Mouse (Mus musculus) testis, postnatal 14 days (tissue): ENCODE data around the gene Tgm2.

Source experiments
- DNase-seq: peaks from one replicate; pipeline ENCODE4 v3.0.0; 2021; ENCODE audit warnings: low spot score

Gene Tgm2

GRCm38 (mm10) chr2:158113591-158114257 lies 32.5 kb downstream of the Tgm2 start:
- peak; percentile 59 for DNase-seq

- no peak for DNase-seq
Observed at GRCm38 (mm10) chr2:158109516-158109915, 36.7 kb downstream of the Tgm2 start.

- DNase-seq: no peak
Observed at GRCm38 (mm10) chr2:158106947-158107587, 39.2 kb downstream of the Tgm2 start.

- no peak for DNase-seq
Observed at GRCm38 (mm10) chr2:158105605-158106004, 40.6 kb downstream of the Tgm2 start.

GRCm38 (mm10) chr2:158104966-158105365 lies 41.3 kb downstream of the Tgm2 start:
- no peak for DNase-seq

DNA sequence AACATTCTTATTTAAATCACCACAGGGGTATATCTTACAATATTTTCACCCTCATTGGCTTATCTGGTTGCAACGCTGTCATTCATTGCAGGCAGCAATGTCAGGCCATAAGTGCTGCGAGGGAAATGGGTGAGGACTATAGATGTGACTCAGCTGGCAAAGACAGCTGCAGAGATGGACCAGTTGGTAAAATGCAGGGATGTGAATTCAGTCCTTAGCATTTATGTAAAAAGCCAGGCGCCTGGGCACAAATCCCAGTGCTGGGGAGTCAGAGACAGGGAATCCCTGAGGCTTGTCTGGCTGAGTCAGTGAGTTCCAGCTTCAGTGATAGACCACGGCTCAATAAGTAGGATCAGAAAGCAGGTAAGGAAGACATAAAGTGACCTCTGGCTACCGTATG lies 44.5 kb downstream of the Tgm2 start:
- DNase-seq: no peak

DNA sequence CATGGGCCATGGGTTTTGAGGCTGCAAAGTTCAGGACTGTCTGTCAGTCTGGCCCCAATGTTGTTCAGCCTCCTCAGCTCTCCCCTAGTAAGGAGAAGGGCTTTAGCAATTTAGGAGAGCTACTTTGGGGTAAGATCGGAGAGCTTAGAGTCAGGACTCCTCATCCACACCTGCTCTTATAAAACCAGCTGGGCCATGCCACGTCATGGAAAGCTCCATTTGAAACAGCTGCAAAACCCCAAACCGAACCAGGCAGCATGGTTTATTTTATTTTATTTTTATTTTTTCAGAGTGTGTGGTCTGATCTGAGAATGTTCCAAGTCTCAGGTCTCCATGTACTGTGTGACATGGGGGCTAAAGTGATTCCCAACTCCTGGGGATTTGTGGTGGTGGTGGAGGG lies 46.7 kb downstream of the Tgm2 start:
- DNase-seq: no peak

- no peak for DNase-seq
Observed at GRCm38 (mm10) chr2:158098730-158099129, 47.5 kb downstream of the Tgm2 start.

DNA sequence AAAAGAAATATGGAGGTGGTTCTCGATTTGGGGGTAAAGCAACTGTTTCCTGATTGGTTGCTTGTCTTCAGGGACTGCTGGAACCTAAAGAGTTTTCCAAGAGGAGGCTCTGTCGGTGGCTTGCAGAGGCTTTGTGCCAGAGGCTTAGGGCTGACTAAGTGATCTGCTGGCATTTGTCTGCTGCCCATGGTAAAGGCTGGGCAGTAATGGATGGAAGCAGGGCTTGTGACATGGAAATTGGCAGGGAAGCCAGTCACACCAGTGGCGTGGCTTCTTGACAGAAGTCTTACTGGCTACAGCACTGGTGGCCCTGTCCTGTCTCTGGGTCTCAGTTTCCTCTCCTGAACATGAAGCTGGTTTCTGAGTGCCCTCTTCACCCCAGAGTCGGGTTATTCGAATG lies 49.2 kb downstream of the Tgm2 start:
- DNase-seq: no peak

- no peak for DNase-seq
Observed at GRCm38 (mm10) chr2:158094846-158095245, 51.4 kb downstream of the Tgm2 start.

GRCm38 (mm10) chr2:158094300-158094699 lies 51.9 kb downstream of the Tgm2 start:
- DNase-seq: no peak

DNA sequence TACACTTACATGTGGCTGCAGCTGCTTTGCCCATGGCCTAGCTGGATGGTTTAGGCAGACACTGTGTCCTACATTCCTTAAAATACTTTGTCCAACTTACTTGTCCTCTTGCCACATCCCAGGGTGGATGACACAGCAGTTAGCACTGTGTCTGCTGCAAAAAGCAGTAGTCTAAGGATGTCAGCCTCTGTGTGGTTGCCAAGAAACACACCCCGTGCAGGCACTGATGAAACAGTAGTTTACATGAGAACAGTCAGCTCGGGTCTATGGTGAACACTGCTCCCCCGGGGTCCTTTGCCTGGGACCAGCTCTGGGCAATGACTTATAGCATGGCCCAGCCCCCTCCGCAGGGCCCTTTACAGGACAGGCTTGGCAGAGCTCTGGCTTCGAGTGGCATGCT lies 52.9 kb downstream of the Tgm2 start:
- DNase-seq: no peak

GRCm38 (mm10) chr2:158090096-158090495 lies 56.1 kb downstream of the Tgm2 start:
- no peak for DNase-seq

DNA sequence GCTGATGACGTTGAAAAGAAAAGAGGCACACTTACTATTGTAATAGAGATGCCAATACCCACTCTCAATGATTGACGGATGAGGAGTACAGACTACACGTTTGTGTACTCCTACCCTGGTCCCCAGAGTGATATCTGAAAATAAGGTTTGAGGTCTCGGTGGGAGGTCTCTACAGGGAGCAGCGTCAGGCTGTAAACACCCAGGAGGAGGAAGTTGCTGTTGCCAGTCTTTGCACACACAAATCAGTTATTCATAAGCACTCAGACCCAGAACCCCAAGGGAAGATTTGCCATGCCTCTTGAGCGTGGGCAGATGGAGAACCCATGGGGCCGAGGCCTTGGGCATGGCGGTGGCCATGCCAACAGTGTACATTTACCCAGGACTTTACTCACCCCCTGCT lies 61.8 kb downstream of the Tgm2 start:
- no peak for DNase-seq

DNA sequence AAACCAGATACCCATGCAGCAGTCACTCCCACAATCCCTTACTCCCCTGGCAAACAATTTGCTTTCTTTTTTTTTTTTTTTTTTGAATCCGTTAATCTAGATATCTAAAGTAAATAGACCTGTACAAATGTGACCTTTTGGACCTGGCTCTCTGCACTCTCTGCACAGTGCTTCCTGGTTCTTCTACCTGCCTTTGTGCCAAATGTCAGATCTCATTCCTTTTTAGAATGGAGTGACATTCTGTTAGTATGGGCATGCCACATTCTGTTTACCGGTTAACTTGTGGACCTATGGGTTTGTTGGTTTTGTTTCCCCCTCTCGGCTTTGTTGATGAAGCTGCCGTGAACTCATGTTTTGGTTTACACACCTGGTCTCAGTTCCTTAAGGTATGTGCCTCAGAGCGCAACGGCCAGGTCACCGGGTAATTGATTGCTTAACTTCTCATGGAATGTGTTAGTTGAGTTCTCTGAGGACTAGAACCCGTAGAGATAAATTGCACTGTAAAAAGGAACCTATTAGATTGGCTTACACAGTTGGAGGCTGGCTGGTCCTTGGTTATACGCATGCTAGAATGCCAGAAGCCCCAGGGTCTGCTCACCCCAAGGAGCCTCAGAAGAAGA lies 65.5 kb downstream of the Tgm2 start:
- no peak for DNase-seq

- no peak for DNase-seq
Observed at GRCm38 (mm10) chr2:158079843-158080395, 66.3 kb downstream of the Tgm2 start.

DNA sequence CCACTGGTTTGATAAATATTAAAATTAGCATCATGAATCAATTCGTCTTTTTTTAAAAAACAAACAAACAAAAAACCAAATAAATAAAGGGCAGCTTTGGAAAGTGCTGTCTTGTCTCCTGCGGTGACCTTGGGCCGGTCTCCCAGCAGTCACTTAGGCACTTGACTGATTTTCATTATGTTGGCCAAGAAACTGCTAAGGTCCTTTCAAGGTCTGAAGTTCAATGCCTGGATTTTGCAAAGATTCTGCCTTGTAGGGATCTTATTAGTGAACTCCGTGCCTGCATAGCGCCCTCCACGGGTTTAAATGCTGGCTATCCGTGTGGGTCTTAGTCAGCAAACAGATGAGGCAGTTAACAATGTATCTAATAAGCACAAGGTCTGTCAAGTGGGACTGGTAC lies 67.3 kb downstream of the Tgm2 start:
- DNase-seq: no peak

- no peak for DNase-seq
Observed at GRCm38 (mm10) chr2:158077981-158078380, 68.3 kb downstream of the Tgm2 start.

DNA sequence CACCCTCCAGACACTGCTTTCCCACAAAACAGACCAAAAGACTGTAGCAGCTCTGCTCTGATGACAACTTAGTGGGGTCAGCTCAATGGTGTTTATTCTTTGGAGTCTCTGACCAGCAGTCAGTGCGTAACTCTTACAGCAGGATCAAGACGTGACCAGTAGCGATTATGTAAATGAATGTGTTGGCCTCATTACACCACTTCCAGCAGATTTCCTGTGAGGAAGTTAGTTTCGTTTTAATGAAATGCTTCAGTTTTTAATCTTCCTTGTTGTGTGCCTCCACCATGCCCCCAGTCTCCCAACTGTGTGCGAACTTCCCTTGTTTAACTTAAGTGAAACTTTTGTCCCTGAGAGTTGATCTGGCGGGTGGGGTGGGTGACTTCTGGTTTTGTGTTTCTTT lies 69.5 kb downstream of the Tgm2 start:
- no peak for DNase-seq

- no peak for DNase-seq
Observed at GRCm38 (mm10) chr2:158074835-158075234, 71.4 kb downstream of the Tgm2 start.

DNA sequence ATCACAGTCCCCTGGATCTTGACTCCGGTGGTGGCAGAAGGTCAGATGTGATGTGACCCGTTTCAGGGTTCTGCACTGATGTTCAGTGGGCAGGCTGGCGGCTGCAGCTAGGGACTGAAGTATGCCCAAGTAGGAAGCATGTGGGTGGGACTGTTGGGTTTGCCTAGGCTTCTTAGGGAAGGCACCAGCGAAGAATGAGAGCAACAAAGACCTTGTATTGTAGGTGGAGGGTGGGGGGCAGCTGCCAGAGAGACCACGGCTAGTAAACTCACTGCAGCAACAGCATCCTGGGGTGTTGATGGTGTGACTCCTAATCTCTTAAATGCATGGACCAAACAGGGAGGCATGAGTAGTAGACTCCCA lies 74.6 kb downstream of the Tgm2 start:
- no peak for DNase-seq

DNA sequence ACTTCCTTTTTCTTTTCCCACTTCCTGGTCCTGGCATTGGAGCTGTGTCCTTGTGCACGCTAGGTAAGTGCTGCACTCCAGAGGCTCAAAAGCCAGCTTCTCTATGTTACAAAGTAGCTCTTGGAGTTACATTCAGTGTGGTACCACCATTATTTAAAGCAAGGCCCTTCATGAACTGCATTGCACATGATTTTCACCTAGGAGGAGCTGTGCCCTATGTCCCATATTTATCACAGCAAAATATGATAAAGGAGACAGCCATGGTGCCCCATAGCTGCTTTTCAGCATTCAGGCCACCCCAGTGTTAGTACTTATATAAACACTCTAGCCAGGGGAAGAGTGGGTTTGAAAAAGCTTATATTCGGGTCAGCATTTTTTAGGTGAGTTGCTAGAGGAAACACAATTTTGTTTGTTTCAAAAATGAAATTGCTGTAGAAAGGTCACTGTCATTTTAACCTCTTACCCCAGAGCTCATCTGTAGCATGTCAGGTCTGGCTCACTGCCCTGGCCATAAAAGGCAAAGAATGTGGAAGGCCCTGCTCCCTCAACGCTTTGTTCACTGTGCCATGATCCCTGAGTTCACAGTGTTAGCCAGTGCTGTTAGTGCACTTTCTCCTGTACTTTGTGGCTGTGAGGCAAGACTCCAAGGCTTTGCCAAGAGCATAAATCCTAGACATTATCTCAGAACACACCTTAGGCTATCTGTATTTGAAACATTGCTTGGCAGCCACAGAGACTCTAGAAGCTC lies 75.2 kb downstream of the Tgm2 start:
- DNase-seq: no peak
